In genomic region chr10:100865501-100866181, GRCm38 (mm10) we compare ENCODE assay signal across 12 mouse cellular contexts.
DNase-seq lines count a peak whose midpoint lies in the region; ATAC-seq lines count a peak whose summit lies in the region.
"Had no signal": no experiment of that assay in that cellular context is flagged by ENCODE, and none has a peak within 500 bp of the region (broad histone marks: within the 10 kb centered on the region; RNA-seq: fewer than 3 reads in every experiment).

No protein-coding gene starts in this region.

- ATAC-seq in forebrain, embryonic 15.5 days (replicated peaks), result peak; percentile 98
- peak; percentile 93 for ATAC-seq in neural tube, embryonic 15.5 days (ENCODE audit: low FRiP score)
- no peak for ATAC-seq in megakaryocyte, adult 5-6 weeks (ENCODE audit: poor library complexity, severe bottlenecking)
- no peak for ATAC-seq in erythroblast, adult 5-6 weeks (replicated peaks; ENCODE audit: low FRiP score, poor library complexity, severe bottlenecking)

- no peak overlapping the region; the same call in 1 of the 2 replicates for H3K27ac ChIP-seq in forebrain, embryonic 15.5 days (replicated peaks)
- H3K27ac ChIP-seq in neural tube, embryonic 15.5 days (replicated peaks), result 0 out of 2 replicates have a peak overlapping the region, but pooled peaks have one; percentile 4

- no peak overlapping the region for H3K9ac ChIP-seq in forebrain, embryonic 15.5 days (replicated peaks)
- no peak overlapping the region for H3K9ac ChIP-seq in neural tube, embryonic 15.5 days (replicated peaks)

- 3% methylated on average over 6 of the region's 6 CpGs for WGBS in forebrain, embryonic 15.5 days
- 10% methylated on average over 6 of the region's 6 CpGs for WGBS in neural tube, embryonic 15.5 days

- no peaks in the 10 kb centered on the region for H3K27me3 ChIP-seq in forebrain, embryonic 15.5 days
- no peaks in the 10 kb centered on the region for H3K27me3 ChIP-seq in neural tube, embryonic 15.5 days (replicated peaks)

- peaks cover 11% of the 10 kb centered on the region for H3K4me1 ChIP-seq in forebrain, embryonic 15.5 days
- H3K4me1 ChIP-seq in neural tube, embryonic 15.5 days, result no peaks in the 10 kb centered on the region

- H3K36me3 ChIP-seq in forebrain, embryonic 15.5 days, result no peaks in the 10 kb centered on the region
- no peaks in the 10 kb centered on the region for H3K36me3 ChIP-seq in neural tube, embryonic 15.5 days

- peak overlapping the region; percentile 11; the same call in 1 of the 2 replicates for H3K4me2 ChIP-seq in forebrain, embryonic 15.5 days (replicated peaks)
- H3K4me2 ChIP-seq in neural tube, embryonic 15.5 days, result peak overlapping the region; percentile 19
- H3K4me2 ChIP-seq: liver, embryonic 11.5 days had no signal

- H3K9me3 ChIP-seq in forebrain, embryonic 15.5 days, result no peaks in the 10 kb centered on the region
- H3K9me3 ChIP-seq in neural tube, embryonic 15.5 days (replicated peaks), result no peaks in the 10 kb centered on the region

- DNase-seq in embryo, embryonic 11 days, result peak; percentile 77
- DNase-seq in layer of hippocampus, adult 9-11 months, result peak; percentile 25
- DNase-seq in adrenal gland, postnatal 14 days, result no peak
- DNase-seq: cerebellum, adult 11 months; gastrocnemius, postnatal 10 days; thymus, postnatal 25 days had no signal

- peak overlapping the region; percentile 11; the same call in 1 of the 2 replicates for H3K4me3 ChIP-seq in forebrain, embryonic 15.5 days
- no peak overlapping the region for H3K4me3 ChIP-seq in neural tube, embryonic 15.5 days (replicated peaks)
- H3K4me3 ChIP-seq: myocyte had no signal

Comparison
In these comparisons a context has a peak if more than half of its experiments do, and no peak if none do; other contexts are left out.
1. ATAC-seq: peak in forebrain, embryonic 15.5 days (single experiment) and neural tube, embryonic 15.5 days (single experiment); none in megakaryocyte, adult 5-6 weeks (single experiment) and erythroblast, adult 5-6 weeks (single experiment).